In genomic region chr10:123156392-123156791, GRCm38 (mm10) we compare ENCODE assay signal across 18 mouse cellular contexts. TPM values are rescaled to one million over a fixed set of nuclear protein-coding genes. Genes with fewer than 3 reads are reported as not detected.
DNase-seq lines count a peak whose midpoint lies in the region; ATAC-seq and TF ChIP-seq lines count a peak whose summit lies in the region.
"Had no signal": no experiment of that assay in that cellular context is flagged by ENCODE, and none has a peak within 500 bp of the region (broad histone marks: within the 10 kb centered on the region; RNA-seq: fewer than 3 reads in every experiment).

No protein-coding gene starts in this region.

- H3K4me2 ChIP-seq in forebrain, postnatal 0 days (ENCODE audit: low read depth): no peak overlapping the region
- H3K4me2 ChIP-seq in forebrain, embryonic 11.5 days (ENCODE audit: low read depth, low read length, severe bottlenecking): no peak overlapping the region
- H3K4me2 ChIP-seq: embryonic facial prominence, embryonic 12.5 days; heart, embryonic 12.5 days; intestine, embryonic 15.5 days; midbrain, embryonic 11.5 days; neural tube, embryonic 15.5 days had no signal

- peak; percentile 32 for DNase-seq in forebrain, postnatal 0 days
- no peak for DNase-seq in forebrain, embryonic 11.5 days (ENCODE audit: low spot score)
- DNase-seq in testis, postnatal 10 days (ENCODE audit: low spot score): peak; percentile 56
- no peak for DNase-seq in testis, postnatal 14 days (ENCODE audit: low spot score)
- DNase-seq in layer of hippocampus, adult 8-10 months (ENCODE audit: low spot score in 2 of 2): peak; percentile 39 to 63
- no peak for DNase-seq in urinary bladder, adult 2 months (ENCODE audit: low spot score)
- no peak for DNase-seq in urinary bladder, postnatal 14 days (ENCODE audit: low spot score)
- DNase-seq: heart, postnatal 4 days; lung, adult 18-20 months; retina, postnatal 1 day; right cerebral cortex, postnatal 4 days; thymus, adult 18-20 months had no signal

- no peak for TF ChIP-seq CTCF in forebrain, postnatal 0 days (IDR thresholded peaks at IDR 0.05; ENCODE audit: low read depth)

- H3K27ac ChIP-seq in forebrain, postnatal 0 days (ENCODE audit: low read depth, low read length): no peak overlapping the region
- H3K27ac ChIP-seq in forebrain, embryonic 11.5 days (ENCODE audit: low read depth, low read length): no peak overlapping the region
- H3K27ac ChIP-seq: embryonic facial prominence, embryonic 12.5 days; intestine, embryonic 15.5 days; macrophage; neural tube, embryonic 15.5 days had no signal

- peaks cover 21% of the 10 kb centered on the region for H3K36me3 ChIP-seq in forebrain, postnatal 0 days (ENCODE audit: insufficient read depth)
- no peaks in the 10 kb centered on the region for H3K36me3 ChIP-seq in forebrain, embryonic 11.5 days (ENCODE audit: control insufficient read depth, insufficient read depth, low read length)
- H3K36me3 ChIP-seq: intestine, embryonic 15.5 days had no signal

- H3K9me3 ChIP-seq in forebrain, postnatal 0 days (ENCODE audit: low read length): no peaks in the 10 kb centered on the region
- H3K9me3 ChIP-seq in forebrain, embryonic 11.5 days (ENCODE audit: control insufficient read depth, low read length): no peaks in the 10 kb centered on the region
- H3K9me3 ChIP-seq: embryonic facial prominence, embryonic 12.5 days; heart, embryonic 12.5 days; intestine, embryonic 15.5 days; neural tube, embryonic 15.5 days had no signal

- no peak overlapping the region for H3K4me3 ChIP-seq in forebrain, postnatal 0 days (ENCODE audit: low read depth, low read length)
- H3K4me3 ChIP-seq in forebrain, embryonic 11.5 days (ENCODE audit: low read depth, low read length): no peak overlapping the region
- H3K4me3 ChIP-seq: embryonic facial prominence, embryonic 12.5 days; heart, embryonic 12.5 days; intestine, embryonic 15.5 days; neural tube, embryonic 15.5 days had no signal

- no peak overlapping the region for H3K9ac ChIP-seq in forebrain, postnatal 0 days
- no peak overlapping the region for H3K9ac ChIP-seq in forebrain, embryonic 11.5 days (ENCODE audit: low read length)
- H3K9ac ChIP-seq: embryonic facial prominence, embryonic 12.5 days; heart, embryonic 12.5 days; intestine, embryonic 15.5 days; neural tube, embryonic 15.5 days had no signal

- no peak for ATAC-seq in forebrain, postnatal 0 days
- no peak for ATAC-seq in forebrain, embryonic 11.5 days (replicated peaks; ENCODE audit: low FRiP score)
- ATAC-seq: intestine, embryonic 15.5 days had no signal

- no peaks in the 10 kb centered on the region for H3K27me3 ChIP-seq in forebrain, postnatal 0 days (ENCODE audit: insufficient read depth, low read length)
- H3K27me3 ChIP-seq in forebrain, embryonic 11.5 days (ENCODE audit: control insufficient read depth, insufficient read depth, low read length): no peaks in the 10 kb centered on the region
- H3K27me3 ChIP-seq: embryonic facial prominence, embryonic 12.5 days; heart, embryonic 12.5 days; intestine, embryonic 15.5 days; neural tube, embryonic 15.5 days had no signal

- WGBS in forebrain, postnatal 0 days: 58% methylated on average over 2 of the region's 2 CpGs
- 87% methylated on average over 2 of the region's 2 CpGs for WGBS in forebrain, embryonic 11.5 days

- H3K4me1 ChIP-seq in forebrain, postnatal 0 days (ENCODE audit: insufficient read depth): no peaks in the 10 kb centered on the region
- no peaks in the 10 kb centered on the region for H3K4me1 ChIP-seq in forebrain, embryonic 11.5 days (replicated peaks; ENCODE audit: control insufficient read depth, insufficient read depth, low read length)
- H3K4me1 ChIP-seq: embryonic facial prominence, embryonic 12.5 days; intestine, embryonic 15.5 days; neural tube, embryonic 15.5 days had no signal

RNA-seq across cellular contexts. Expression of gene Usp15, which starts 40.4 kb away (rescaled TPM):
- total RNA-seq in forebrain, postnatal 0 days (2014; rRNA removed): 71.8 and 72.8 TPM in 2 replicates
- 48.9 and 54.1 TPM in 2 replicates for polyA plus RNA-seq in forebrain, postnatal 0 days (2015; fragmentation: Nextera tagmentation; extraction: Ambion mirVana)
- 76.2 and 80.1 TPM in 2 replicates for polyA plus RNA-seq in forebrain, embryonic 11.5 days (2014; fragmentation: Nextera tagmentation; extraction: Ambion mirVana)
- 100 to 1,000 TPM in 1 of 4 experiments, 10 to 100 TPM in 3; 89.3 to 104 (median 95.9) TPM for total RNA-seq in layer of hippocampus, adult 8-10 months (2022)
- 46.0 and 48.8 TPM in 2 replicates for polyA plus RNA-seq in urinary bladder, adult 2 months (2012; rRNA removed)

Comparison
In these comparisons a context has a peak if more than half of its experiments do, and no peak if none do; other contexts are left out.
1. DNase-seq: peak in forebrain, postnatal 0 days (single experiment), testis, postnatal 10 days (single experiment) and layer of hippocampus, adult 8-10 months (2 of 2); none in forebrain, embryonic 11.5 days (single experiment), testis, postnatal 14 days (single experiment), urinary bladder, adult 2 months (single experiment) and urinary bladder, postnatal 14 days (single experiment).